Mouse (Mus musculus) kidney, adult 2 months (tissue): ENCODE results near the gene Gdf11.

Source experiments
- CTCF ChIP-seq: fragments of 200-500 bp; conservative IDR thresholded peaks from 2 replicates; pipeline ENCODE4 v1.5.1; 2011; ENCODE audit warnings: low read depth, mild to moderate bottlenecking, control low read depth, low read length, moderate library complexity, mixed read lengths; ENCODE audit not compliant: insufficient read depth, insufficient read length
- POLR2A ChIP-seq: fragments of 200-500 bp; IDR thresholded peaks from one replicate; pipeline ENCODE4 v1.6.1; 2011; ENCODE audit warnings: low read depth, low read length, control low read depth

DNA sequence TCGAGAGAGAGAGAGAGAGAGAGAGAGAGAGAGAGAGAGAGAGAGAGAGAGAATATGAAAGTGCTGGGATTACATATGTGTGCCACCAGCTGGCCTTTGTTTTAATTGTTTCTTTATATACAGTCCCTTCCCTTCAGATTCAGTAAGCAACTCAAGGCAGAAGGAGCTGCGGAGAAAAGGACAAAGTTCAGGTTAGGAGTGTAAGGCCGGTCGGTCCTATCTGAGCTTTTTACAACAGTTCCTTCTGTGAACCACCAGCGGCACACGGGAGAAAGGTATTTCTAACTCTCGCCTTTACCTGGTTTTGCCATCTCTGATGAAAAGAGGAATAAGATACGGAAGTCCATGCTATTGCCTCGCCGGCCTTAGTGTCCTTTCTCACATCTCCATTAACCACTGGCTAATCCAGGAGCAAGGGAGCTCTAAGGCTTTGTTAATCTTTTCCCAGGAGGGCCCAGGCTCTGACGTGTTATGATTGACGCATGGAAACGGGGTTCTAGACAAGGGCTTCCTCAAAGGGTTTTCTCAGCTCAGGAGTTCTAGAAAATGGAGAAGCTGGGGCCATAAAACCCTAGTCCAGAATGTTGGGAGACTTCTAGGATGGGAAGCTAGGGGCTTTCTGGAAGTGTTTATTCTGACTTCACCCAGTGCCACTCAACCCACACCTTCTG, 17.4 kb upstream of the Gdf11 start:
- TF ChIP-seq CTCF (no peak), POLR2A (no peak)
